Mouse (Mus musculus) intestine, embryonic 14.5 days (tissue): ENCODE measurements around the gene Pp2d1. TPM values are rescaled to one million over a fixed set of nuclear protein-coding genes. Genes with fewer than 3 reads are reported as not detected.
"Not testable (repeated sequence)": the region's sequence is repeated elsewhere in the genome, so short reads cannot be mapped to it uniquely, and the experiment has no call there.

ENCODE experiments used
- ATAC-seq: fragments of 200-750 bp; cut with Nextera tagmentation; replicated peaks from 2 replicates; pipeline ENCODE4 v1.8.0; 2017; ENCODE audit warnings: low read depth, moderate number of reproducible peaks, moderate TSS enrichment, moderate library complexity; ENCODE audit not compliant: low FRiP score, low TSS enrichment
- DNase-seq: peaks from one replicate; pipeline ENCODE4 v3.0.0-alpha.2; 2018; ENCODE audit warnings: low spot score
- H3K27ac ChIP-seq: fragments of 300-500 bp; sonication (generic); 2 replicates; pipeline ENCODE4 v1.5.1; 2014; ENCODE audit warnings: low read depth, mild to moderate bottlenecking, control low read depth
- H3K27me3 ChIP-seq: fragments of 300-500 bp; sonication (generic); replicated peaks from 2 replicates; pipeline ENCODE4 v1.6.1; 2014; ENCODE audit warnings: low read length, control low read depth; ENCODE audit not compliant: control insufficient read depth, insufficient read depth
- H3K36me3 ChIP-seq: fragments of 300-500 bp; sonication (generic); 2 replicates; pipeline ENCODE4 v1.6.1; 2014; ENCODE audit warnings: low read length, control low read depth; ENCODE audit not compliant: control insufficient read depth, insufficient read depth
- H3K4me1 ChIP-seq: fragments of 300-500 bp; sonication (generic); replicated peaks from 2 replicates; pipeline ENCODE4 v1.6.1; 2014; ENCODE audit warnings: low read length, control low read depth, mixed read lengths; ENCODE audit not compliant: control insufficient read depth, insufficient read depth
- H3K4me2 ChIP-seq: fragments of 300-500 bp; sonication (generic); 2 replicates; pipeline ENCODE4 v1.6.1; 2014; ENCODE audit warnings: low read length
- H3K4me3 ChIP-seq: fragments of 300-500 bp; sonication (generic); 2 replicates; pipeline ENCODE4 v1.5.1; 2014; ENCODE audit warnings: low read depth, low read length, control low read depth, mixed read lengths
- H3K9ac ChIP-seq: fragments of 300-500 bp; sonication (generic); 2 replicates; pipeline ENCODE4 v1.6.1; 2014; ENCODE audit warnings: mild to moderate bottlenecking, low read length
- H3K9me3 ChIP-seq: fragments of 300-500 bp; sonication (generic); 2 replicates; pipeline ENCODE4 v1.6.1; 2016; ENCODE audit warnings: low read length, control low read depth; ENCODE audit not compliant: control insufficient read depth
- WGBS: fragments of 180-500 bp; shearing (Covaris S2); extraction: QIAGEN DNeasy Blood & Tissue Kit; methylation state at CpG from one replicate; pipeline ENCODE4 v1.1.7; 2014; 5-methylcytosine and 5-hydroxymethylcytosine counted together
- polyA plus RNA-seq: library from polyadenylated mRNA; unstranded; fragments of >200 nt; fragmentation: Nextera tagmentation; extraction: Ambion mirVana; gene quantifications from 2 replicates; pipeline ENCODE4 v1.2.1, GENCODE M21; 2014

Pp2d1 gene
- polyA plus RNA-seq, result 0.34 and 0.40 TPM in 2 replicates

- DNase-seq, H3K4me1 ChIP-seq, H3K4me2 ChIP-seq, H3K36me3 ChIP-seq, H3K4me3 ChIP-seq, H3K9me3 ChIP-seq, H3K27me3 ChIP-seq, H3K27ac ChIP-seq, H3K9ac ChIP-seq, ATAC-seq: not testable (repeated sequence)
- WGBS, result 72% methylated on average over 2 of the region's 2 CpGs
These were observed at the start of gene Pp2d1 for GRCm38 (mm10) chr17:53539351-53539750. TSS of gene Pp2d1 (minus strand) at chr17:53539451.

- DNase-seq, result no peak
- H3K36me3 ChIP-seq, result no peaks in the 10 kb centered on the region
- no peak overlapping the region for H3K27ac ChIP-seq
These were observed 49.0 kb upstream of the Pp2d1 start for GRCm38 (mm10) chr17:53588097-53588855.

GRCm38 (mm10) chr17:53587074-53587851 is 48.0 kb upstream of the Pp2d1 start:
- Histone ChIP-seq H3K4me1 (peaks cover 14% of the 10 kb centered on the region; the same call in 1 of the 2 replicates), H3K27me3 (no peaks in the 10 kb centered on the region), H3K4me3 (no peak overlapping the region), H3K27ac (no peak overlapping the region), H3K9me3 (no peaks in the 10 kb centered on the region), H3K36me3 (no peaks in the 10 kb centered on the region), H3K9ac (no peak overlapping the region), H3K4me2 (no peak overlapping the region)
- 46% methylated on average over 14 of the region's 14 CpGs for WGBS
- ATAC-seq (0 out of 2 replicates have a peak, but pooled peaks have one; percentile 50), DNase-seq (peak; percentile 59)

More at GRCm38 (mm10) chr17:53588097-53588855, 49.0 kb upstream of the Pp2d1 start:
- Histone ChIP-seq H3K9ac (no peak overlapping the region), H3K27me3 (no peaks in the 10 kb centered on the region), H3K4me2 (no peak overlapping the region), H3K4me3 (no peak overlapping the region), H3K9me3 (no peaks in the 10 kb centered on the region), H3K4me1 (peaks cover 14% of the 10 kb centered on the region; the same call in 1 of the 2 replicates)
- no peak for ATAC-seq
- WGBS, result 76% methylated on average over 9 of the region's 9 CpGs

- Histone ChIP-seq H3K9ac (no peak overlapping the region), H3K27me3 (no peaks in the 10 kb centered on the region), H3K27ac (no peak overlapping the region), H3K4me1 (peaks cover 14% of the 10 kb centered on the region; the same call in 1 of the 2 replicates), H3K4me2 (no peak overlapping the region), H3K4me3 (no peak overlapping the region), H3K36me3 (no peaks in the 10 kb centered on the region), H3K9me3 (no peaks in the 10 kb centered on the region)
- ATAC-seq (no peak), DNase-seq (no peak)
- WGBS, result 88% methylated on average over 11 of the region's 11 CpGs
These were observed 44.8 kb upstream of the Pp2d1 start for GRCm38 (mm10) chr17:53583846-53584579.

- Histone ChIP-seq H3K36me3 (no peaks in the 10 kb centered on the region), H3K27me3 (no peaks in the 10 kb centered on the region), H3K4me1 (peaks cover 14% of the 10 kb centered on the region; the same call in 1 of the 2 replicates), H3K27ac (no peak overlapping the region), H3K4me3 (no peak overlapping the region), H3K9ac (no peak overlapping the region), H3K4me2 (no peak overlapping the region), H3K9me3 (no peaks in the 10 kb centered on the region)
- DNase-seq, result no peak
- 91% methylated on average over 7 of the region's 7 CpGs for WGBS
- no peak for ATAC-seq
These were observed 43.6 kb upstream of the Pp2d1 start for GRCm38 (mm10) chr17:53582805-53583204.

GRCm38 (mm10) chr17:53582026-53582585 is 42.9 kb upstream of the Pp2d1 start:
- Histone ChIP-seq H3K9ac (no peak overlapping the region), H3K4me2 (no peak overlapping the region), H3K27me3 (no peaks in the 10 kb centered on the region), H3K9me3 (no peaks in the 10 kb centered on the region), H3K4me3 (no peak overlapping the region), H3K27ac (no peak overlapping the region), H3K4me1 (peaks cover 7% of the 10 kb centered on the region; the same call in 1 of the 2 replicates), H3K36me3 (no peaks in the 10 kb centered on the region)
- DNase-seq (no peak), ATAC-seq (no peak)
- WGBS, result 56% methylated on average over 4 of the region's 4 CpGs

GRCm38 (mm10) chr17:53580237-53580636 is 41.0 kb upstream of the Pp2d1 start:
- H3K9me3 ChIP-seq, result no peaks in the 10 kb centered on the region

GRCm38 (mm10) chr17:53579612-53580011 is 40.4 kb upstream of the Pp2d1 start:
- WGBS, result 73% methylated on average over 4 of the region's 4 CpGs
- no peak for DNase-seq
- no peak overlapping the region for H3K4me3 ChIP-seq
- H3K9me3 ChIP-seq, result no peaks in the 10 kb centered on the region
- no peak for ATAC-seq
- H3K27me3 ChIP-seq, result no peaks in the 10 kb centered on the region
- no peaks in the 10 kb centered on the region for H3K36me3 ChIP-seq
- no peaks in the 10 kb centered on the region for H3K4me1 ChIP-seq
- no peak overlapping the region for H3K27ac ChIP-seq
- no peak overlapping the region for H3K9ac ChIP-seq
- H3K4me2 ChIP-seq, result no peak overlapping the region

More at GRCm38 (mm10) chr17:53580237-53580636, 41.0 kb upstream of the Pp2d1 start:
- ATAC-seq (no peak), DNase-seq (no peak)
- no peaks in the 10 kb centered on the region for H3K36me3 ChIP-seq
- WGBS, result 62% methylated on average over 3 of the region's 3 CpGs
- no peak overlapping the region for H3K4me3 ChIP-seq
- no peak overlapping the region for H3K27ac ChIP-seq
- H3K27me3 ChIP-seq, result no peaks in the 10 kb centered on the region
- no peak overlapping the region for H3K9ac ChIP-seq
- no peaks in the 10 kb centered on the region for H3K4me1 ChIP-seq
- H3K4me2 ChIP-seq, result no peak overlapping the region
